Mouse (Mus musculus) liver (tissue): ENCODE results near the gene Mapk7.

Experiments used
- DNase-seq: peaks from one replicate; pipeline ENCODE4 v3.0.0-alpha.2; 2020; ENCODE audit warnings: mixed read lengths

Gene Mapk7

GRCm38 (mm10) chr11:61449499-61450292, 44.5 kb downstream of the Mapk7 start:
- DNase-seq, result peak; percentile 20

GRCm38 (mm10) chr11:61448599-61449225, 45.5 kb downstream of the Mapk7 start:
- DNase-seq, result no peak

GRCm38 (mm10) chr11:61448041-61448440, 46.2 kb downstream of the Mapk7 start:
- no peak for DNase-seq

GRCm38 (mm10) chr11:61447296-61447695, 46.9 kb downstream of the Mapk7 start:
- no peak for DNase-seq

- DNase-seq, result no peak
Observed at GRCm38 (mm10) chr11:61443807-61444206, 50.4 kb downstream of the Mapk7 start.

GRCm38 (mm10) chr11:61441670-61442069, 52.5 kb downstream of the Mapk7 start:
- no peak for DNase-seq

- no peak for DNase-seq
Observed at GRCm38 (mm10) chr11:61440416-61440815, 53.8 kb downstream of the Mapk7 start.

GRCm38 (mm10) chr11:61439170-61439569, 55.0 kb downstream of the Mapk7 start:
- no peak for DNase-seq
